Mouse (Mus musculus): ENCODE measurements around the gene Klc4.

Klc4 gene

DNA sequence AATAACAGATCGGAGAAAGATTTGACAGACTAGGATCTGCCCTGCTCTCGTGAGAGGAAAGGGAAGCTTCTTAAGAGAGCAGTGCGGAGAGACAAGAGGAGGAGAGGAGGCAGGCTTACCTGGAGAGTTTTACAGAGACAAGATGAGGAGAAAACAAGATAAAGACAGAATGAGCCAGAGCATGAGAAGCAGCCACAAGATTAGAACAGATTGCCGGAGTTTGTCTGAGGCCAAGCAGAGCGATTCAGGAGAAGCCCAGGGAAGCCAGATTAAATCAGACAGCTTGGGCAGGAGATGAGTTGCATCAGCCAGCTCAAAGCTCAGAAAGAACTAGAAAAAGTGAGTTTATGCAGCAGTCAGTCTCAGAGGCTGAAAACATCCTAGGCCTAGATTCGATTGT lies 56.9 kb downstream of the Klc4 start:
- no peak for DNase-seq (ENCODE audit: low spot score)

GRCm38 (mm10) chr17:46588173-46588572 lies 57.6 kb downstream of the Klc4 start:
- no peak for DNase-seq (ENCODE audit: low spot score)

GRCm38 (mm10) chr17:46586327-46586726 lies 59.5 kb downstream of the Klc4 start:
- DNase-seq (ENCODE audit: low spot score), result no peak
